Mouse (Mus musculus) erythroblast, embryonic 14.5 days (primary cell): ENCODE measurements around the gene Zfp184.

Experiments used
- GATA1 ChIP-seq: IDR thresholded peaks from 2 replicates; pipeline ENCODE4 v1.6.1; 2012; ENCODE audit warnings: low read length, inconsistent platforms, mixed read lengths
- TAL1 ChIP-seq: IDR thresholded peaks from 3 replicates; pipeline ENCODE4 v1.6.1; 2012; ENCODE audit warnings: low read length, inconsistent platforms, mixed read lengths

DNA sequence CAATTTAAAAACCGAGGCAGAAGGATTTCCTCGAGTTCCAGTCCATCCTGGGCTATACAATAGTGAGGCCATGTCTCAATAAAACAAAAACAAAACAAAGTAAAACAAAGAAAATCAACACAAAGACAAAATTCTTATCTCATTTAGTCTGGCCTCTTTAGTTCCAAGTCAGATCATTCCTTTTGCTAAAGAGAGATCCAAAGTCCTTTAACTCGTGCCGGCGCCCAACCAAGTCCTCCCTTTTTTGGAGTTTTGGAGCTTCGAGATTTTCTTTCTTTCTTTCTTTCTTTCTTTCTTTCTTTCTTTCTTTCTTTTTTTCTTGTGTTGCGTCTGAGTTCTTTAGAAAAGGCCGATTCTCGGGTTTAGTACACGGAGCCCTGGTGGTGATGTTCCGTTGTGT lies 27.4 kb upstream of the Zfp184 start:
- TF ChIP-seq GATA1 (no peak), TAL1 (no peak)
